Mouse (Mus musculus) midbrain, embryonic 15.5 days (tissue): Measurements from ENCODE around the gene Rbmxl1. TPM values are rescaled to one million over a fixed set of nuclear protein-coding genes. Genes with fewer than 3 reads are reported as not detected.
"Not testable (repeated sequence)": the region's sequence is repeated elsewhere in the genome, so short reads cannot be mapped to it uniquely, and the experiment has no call there.

ENCODE experiments used
- ATAC-seq: fragments of 200-750 bp; cut with Nextera tagmentation; replicated peaks from 2 replicates; pipeline ENCODE4 v1.8.0; 2017; ENCODE audit warnings: moderate TSS enrichment
- H3K27ac ChIP-seq: fragments of 300-500 bp; sonication (generic); 2 replicates; pipeline ENCODE4 v1.5.1; 2015; ENCODE audit warnings: mild to moderate bottlenecking, inconsistent platforms
- H3K27me3 ChIP-seq: fragments of 300-500 bp; sonication (generic); replicated peaks from 2 replicates; pipeline ENCODE4 v1.6.1; 2015; ENCODE audit warnings: inconsistent platforms
- H3K36me3 ChIP-seq: fragments of 300-500 bp; sonication (generic); replicated peaks from 2 replicates; pipeline ENCODE4 v1.6.1; 2015; ENCODE audit warnings: inconsistent platforms
- H3K4me1 ChIP-seq: fragments of 300-500 bp; sonication (generic); 2 replicates; pipeline ENCODE4 v1.6.1; 2015; ENCODE audit warnings: inconsistent platforms
- H3K4me2 ChIP-seq: fragments of 300-500 bp; sonication (generic); 2 replicates; pipeline ENCODE4 v1.6.1; 2015; ENCODE audit warnings: inconsistent platforms, mild to moderate bottlenecking, moderate library complexity
- H3K4me3 ChIP-seq: fragments of 300-500 bp; sonication (generic); 2 replicates; pipeline ENCODE4 v1.5.1; 2015; ENCODE audit warnings: mild to moderate bottlenecking, inconsistent platforms
- H3K9ac ChIP-seq: fragments of 300-500 bp; sonication (generic); 2 replicates; pipeline ENCODE4 v1.6.1; 2015; ENCODE audit warnings: mild to moderate bottlenecking, inconsistent platforms
- H3K9me3 ChIP-seq: fragments of 300-500 bp; sonication (generic); 2 replicates; pipeline ENCODE4 v1.6.1; 2016; ENCODE audit warnings: inconsistent platforms
- WGBS: fragments of 180-500 bp; shearing (Covaris S2); methylation state at CpG from one replicate; pipeline ENCODE4 v1.1.7; 2015; ENCODE audit warnings: mixed read lengths; 5-methylcytosine and 5-hydroxymethylcytosine counted together
- polyA plus RNA-seq: library from polyadenylated mRNA; unstranded; fragments of >200 nt; fragmentation: Nextera tagmentation; extraction: Ambion mirVana; gene quantifications from 2 replicates; pipeline ENCODE4 v1.2.1, GENCODE M21; 2015

Rbmxl1 gene
- polyA plus RNA-seq: 199 and 201 TPM in 2 replicates

DNA sequence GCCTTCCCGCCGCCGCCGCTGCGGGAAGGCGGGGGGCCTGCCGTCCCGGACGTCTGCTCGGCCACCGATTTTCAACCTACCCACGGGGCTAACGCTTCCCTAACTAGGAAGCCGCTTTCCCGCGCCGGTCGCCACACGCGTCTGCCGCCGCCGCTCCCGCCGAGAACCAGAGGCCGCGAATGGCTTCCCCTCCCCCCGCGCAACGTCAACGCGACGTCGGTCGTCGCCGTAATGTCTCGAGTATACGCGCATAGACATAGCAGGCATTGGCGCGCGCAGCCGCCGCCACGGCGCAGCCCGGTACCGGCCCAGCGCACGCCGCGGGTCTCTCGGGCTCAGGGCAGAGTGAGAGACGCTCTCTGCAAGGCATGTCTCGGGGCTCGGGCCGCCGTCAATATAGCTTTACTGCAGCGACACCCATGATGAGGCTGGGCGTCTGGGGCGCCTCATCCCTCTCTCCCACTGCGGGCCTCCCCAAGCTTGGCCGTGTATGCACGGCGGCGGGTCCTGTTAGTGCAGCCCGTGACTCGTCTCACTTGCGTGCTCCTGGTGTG, at the start of gene Rbmxl1:
Rbmxl1 (minus strand) TSS at position 180 of the 554 bp plus-strand sequence.
- H3K4me1 ChIP-seq: peaks cover 20% of the 10 kb centered on the region
- WGBS: under 1% methylated on average over 70 of the region's 70 CpGs
- no peaks in the 10 kb centered on the region for H3K9me3 ChIP-seq
- H3K27ac ChIP-seq: peak within 1 kb of the TSS; percentile 100
- no peaks in the 10 kb centered on the region for H3K27me3 ChIP-seq
- peak within 1 kb of the TSS; percentile 78 for H3K9ac ChIP-seq
- H3K4me3 ChIP-seq: peak within 1 kb of the TSS; percentile 78
- peaks cover 12% of the 10 kb centered on the region for H3K36me3 ChIP-seq
- peak within 1 kb of the TSS; percentile 94 for H3K4me2 ChIP-seq
- peak; percentile 94 for ATAC-seq

DNA sequence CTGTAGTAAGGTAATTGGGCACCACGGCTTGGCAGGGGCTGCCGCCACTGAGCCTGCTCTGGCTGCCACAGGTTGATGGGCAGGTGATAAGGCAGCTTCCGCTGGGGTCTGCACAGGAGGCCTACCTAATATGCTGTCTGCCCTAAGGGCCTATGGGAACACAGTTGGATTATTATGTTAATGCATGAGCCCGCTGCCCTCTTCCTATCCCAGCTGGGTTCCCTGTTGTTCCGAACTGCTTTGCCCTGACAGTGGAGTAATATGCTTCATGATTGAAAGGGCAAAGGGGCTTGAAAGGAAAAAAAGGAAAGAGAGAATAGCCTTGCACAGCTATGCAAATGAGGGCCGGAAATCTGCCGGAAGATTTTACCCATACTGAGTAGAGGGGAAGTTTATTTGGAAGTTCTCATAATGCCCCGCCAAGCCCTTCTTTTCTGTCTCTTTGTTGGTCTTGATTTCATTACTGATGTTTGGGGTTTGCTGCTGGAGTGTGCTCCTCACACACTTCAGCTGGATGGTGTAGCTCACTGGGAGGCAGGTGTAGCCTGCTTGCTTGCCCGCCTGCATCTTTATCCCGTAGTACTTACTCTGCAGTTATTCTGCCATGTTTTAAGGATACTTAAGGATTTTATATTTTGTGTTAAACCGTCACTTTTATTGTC, 48.2 kb upstream of the Rbmxl1 start:
- peak; percentile 78 for ATAC-seq
- WGBS: 14% methylated on average over 11 of the region's 11 CpGs

DNA sequence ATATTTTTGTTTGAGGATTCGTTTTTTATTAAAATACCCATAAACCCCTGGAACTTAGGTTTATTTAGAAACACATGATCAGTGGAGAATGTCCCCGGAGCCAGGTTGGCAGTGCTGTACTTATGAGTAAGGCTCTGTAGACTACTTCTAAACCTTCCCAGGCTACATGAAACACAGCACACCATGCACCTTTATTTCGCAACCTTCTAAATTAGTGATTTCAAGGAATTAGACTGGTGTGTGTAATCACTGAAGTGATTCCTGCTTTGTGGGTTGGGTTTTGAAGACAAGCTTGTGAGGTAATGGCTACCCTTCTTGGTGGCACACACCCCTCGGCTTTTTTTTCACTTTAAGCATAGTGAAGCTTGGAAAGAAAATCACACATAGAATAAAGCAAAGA, 47.1 kb upstream of the Rbmxl1 start:
- H3K4me3 ChIP-seq: no peak overlapping the region
- no peak overlapping the region for H3K27ac ChIP-seq
- peaks cover 23% of the 10 kb centered on the region for H3K4me1 ChIP-seq
- no peaks in the 10 kb centered on the region for H3K9me3 ChIP-seq
- ATAC-seq: no peak
- no peak overlapping the region for H3K4me2 ChIP-seq
- 89% methylated on average over 4 of the region's 4 CpGs for WGBS
- no peak overlapping the region for H3K9ac ChIP-seq
- no peaks in the 10 kb centered on the region for H3K36me3 ChIP-seq
- no peaks in the 10 kb centered on the region for H3K27me3 ChIP-seq

More for the DNA sequence above, 48.2 kb upstream of the Rbmxl1 start:
- Histone ChIP-seq H3K9ac (no peak overlapping the region), H3K27me3 (no peaks in the 10 kb centered on the region), H3K36me3 (no peaks in the 10 kb centered on the region), H3K4me1 (peaks cover 23% of the 10 kb centered on the region), H3K4me2 (peak overlapping the region; percentile 6; the same call in 1 of the 2 replicates), H3K4me3 (no peak overlapping the region), H3K9me3 (no peaks in the 10 kb centered on the region), H3K27ac (peak overlapping the region; percentile 46; the same call in 1 of the 2 replicates)

DNA sequence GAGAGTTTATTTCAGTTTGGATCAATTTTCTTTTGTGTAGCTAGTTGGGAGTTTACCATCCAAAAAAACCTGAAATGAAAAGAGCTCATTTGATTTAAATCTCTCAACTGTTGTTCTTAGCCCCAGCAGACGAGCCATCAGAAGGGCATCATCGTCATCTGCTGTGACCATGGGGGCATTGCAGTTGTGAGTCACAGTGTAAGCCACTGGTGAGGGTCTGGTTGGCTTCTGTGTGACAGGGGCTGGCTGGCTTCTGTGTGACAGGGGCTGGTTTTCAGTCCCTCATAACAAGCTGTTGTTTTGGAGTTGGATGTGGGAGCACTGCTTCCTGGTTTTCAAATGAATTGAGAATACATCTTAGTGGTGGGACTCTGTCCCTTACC, 42.0 kb upstream of the Rbmxl1 start:
- Histone ChIP-seq H3K36me3 (no peaks in the 10 kb centered on the region), H3K27me3 (no peaks in the 10 kb centered on the region), H3K9me3 (no peaks in the 10 kb centered on the region), H3K4me1 (peaks cover 16% of the 10 kb centered on the region), H3K4me3 (no peak overlapping the region), H3K9ac (no peak overlapping the region), H3K4me2 (no peak overlapping the region), H3K27ac (no peak overlapping the region)
- 33% methylated on average over 2 of the region's 2 CpGs for WGBS
- peak; percentile 77 for ATAC-seq

DNA sequence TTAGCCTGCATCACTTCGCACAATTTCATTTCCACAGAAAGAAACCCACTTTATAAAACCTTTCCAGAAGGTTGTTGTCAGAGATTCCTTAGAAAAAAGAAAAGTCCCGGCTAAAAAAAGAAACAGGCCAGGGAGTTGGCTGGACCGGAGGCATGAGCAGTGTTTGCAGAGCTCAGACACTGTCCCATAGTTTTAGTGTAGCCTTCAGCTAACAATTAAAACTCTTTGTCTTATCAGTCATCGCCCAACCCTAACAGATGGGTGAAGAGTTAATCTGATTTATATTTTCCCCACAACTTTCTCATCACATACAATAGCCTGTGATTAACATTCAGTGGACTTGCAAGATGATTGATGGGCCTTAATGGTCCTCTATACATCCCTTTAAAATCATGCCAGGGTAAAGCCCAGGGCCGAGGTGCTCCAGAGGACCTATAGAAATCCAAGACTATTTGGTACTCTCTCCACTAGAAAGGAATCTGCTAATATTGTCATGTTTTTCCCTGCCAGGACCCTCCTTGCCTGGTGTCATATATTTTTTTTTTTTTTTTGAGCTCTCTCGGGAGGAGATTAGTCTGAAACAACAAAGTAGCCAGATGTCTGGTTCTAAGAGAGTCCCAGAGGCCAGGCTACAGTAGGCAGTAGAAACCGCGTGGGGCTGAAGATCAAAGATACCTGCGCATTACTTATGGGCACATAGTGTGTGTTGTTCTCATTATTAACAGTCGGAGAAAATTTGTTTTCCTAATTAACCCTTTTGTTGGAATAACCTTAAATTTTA, 41.5 kb upstream of the Rbmxl1 start:
- peak; percentile 75 for ATAC-seq

DNA sequence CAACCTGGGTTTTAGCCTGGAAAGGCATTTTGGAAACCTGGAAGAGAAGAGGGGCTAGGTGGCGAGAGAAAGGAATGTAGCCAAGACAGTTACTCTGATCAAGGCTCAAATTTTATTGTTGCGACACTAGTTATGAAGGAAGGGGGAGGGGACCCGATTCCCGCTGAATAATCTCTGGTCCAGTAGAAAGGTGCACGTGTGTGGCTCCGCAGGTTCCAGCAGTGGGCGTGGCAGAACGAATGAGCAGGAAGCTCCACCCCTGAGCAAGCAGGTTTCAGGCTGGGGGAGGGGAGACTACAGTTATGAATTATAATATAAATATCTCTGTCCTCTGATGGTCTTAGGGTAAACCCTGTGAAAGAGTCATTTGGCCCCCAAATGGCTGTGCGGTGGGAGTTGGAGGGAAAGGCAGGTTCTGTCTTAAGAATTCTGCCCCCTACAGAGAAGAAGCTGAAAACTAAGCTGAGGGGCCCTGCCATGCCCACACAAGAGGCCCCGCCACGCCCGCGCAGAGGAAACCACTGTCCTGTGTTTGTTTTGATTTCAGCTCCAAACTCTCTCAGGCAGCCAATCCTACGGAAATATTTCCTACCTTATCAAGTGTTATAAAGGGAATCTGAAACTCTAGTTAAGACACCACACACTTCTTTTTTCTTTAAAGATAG, 36.6 kb upstream of the Rbmxl1 start:
- WGBS: 45% methylated on average over 10 of the region's 14 CpGs
- H3K36me3 ChIP-seq, H3K4me1 ChIP-seq, H3K9ac ChIP-seq, H3K4me3 ChIP-seq, H3K27ac ChIP-seq, H3K27me3 ChIP-seq, ATAC-seq, H3K9me3 ChIP-seq, H3K4me2 ChIP-seq: not testable (repeated sequence)

More for the DNA sequence above, 41.5 kb upstream of the Rbmxl1 start:
- H3K4me1 ChIP-seq: peaks cover 16% of the 10 kb centered on the region
- no peaks in the 10 kb centered on the region for H3K27me3 ChIP-seq
- no peak overlapping the region for H3K4me3 ChIP-seq
- no peaks in the 10 kb centered on the region for H3K36me3 ChIP-seq
- H3K4me2 ChIP-seq: no peak overlapping the region
- no peaks in the 10 kb centered on the region for H3K9me3 ChIP-seq
- 23% methylated on average over 10 of the region's 10 CpGs for WGBS
- no peak overlapping the region for H3K9ac ChIP-seq
- no peak overlapping the region for H3K27ac ChIP-seq

DNA sequence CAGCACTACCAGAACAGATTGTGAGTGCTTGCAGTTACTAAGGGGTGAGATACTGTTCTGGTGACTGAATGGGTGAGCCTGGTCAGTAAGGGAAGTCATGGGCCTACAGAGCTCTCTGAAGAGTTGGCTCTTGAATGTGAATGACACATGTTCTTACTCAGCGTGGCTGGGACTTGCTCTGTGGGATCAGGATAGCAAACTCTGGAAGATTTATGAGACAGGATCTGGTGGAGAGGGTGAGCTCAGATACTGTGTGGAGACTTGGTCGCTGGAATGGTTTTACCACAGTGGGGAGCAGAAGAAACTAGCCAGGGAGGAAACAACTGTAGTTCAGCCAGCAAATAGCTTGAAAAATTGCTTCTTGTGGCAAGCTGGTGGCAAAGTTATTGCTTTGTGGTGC, 35.8 kb upstream of the Rbmxl1 start:
- WGBS: 82% methylated on average over 2 of the region's 2 CpGs

DNA sequence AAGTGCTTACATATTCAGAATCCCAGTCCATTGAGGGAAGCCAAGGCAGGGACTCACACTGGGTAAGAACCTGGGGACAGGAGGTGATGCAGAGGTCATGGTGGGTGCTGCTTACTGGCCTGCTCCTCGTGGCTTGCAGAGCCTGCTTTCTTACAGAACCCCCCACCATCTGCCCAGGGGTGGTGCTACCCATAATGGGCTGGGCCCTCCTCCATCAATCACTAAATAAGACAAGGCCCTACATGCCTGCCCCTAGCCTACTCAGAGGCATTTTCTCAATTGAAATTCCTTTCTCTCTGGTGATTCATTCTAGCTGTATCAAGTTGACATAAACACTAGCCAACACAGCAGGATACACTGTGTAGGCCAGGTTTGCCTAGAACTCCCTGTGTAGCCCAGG, 34.9 kb upstream of the Rbmxl1 start:
- Histone ChIP-seq H3K27me3 (no peaks in the 10 kb centered on the region), H3K27ac (no peak overlapping the region), H3K9ac (no peak overlapping the region), H3K4me1 (no peaks in the 10 kb centered on the region), H3K36me3 (no peaks in the 10 kb centered on the region), H3K4me3 (no peak overlapping the region), H3K9me3 (no peaks in the 10 kb centered on the region), H3K4me2 (no peak overlapping the region)
- no peak for ATAC-seq
- WGBS: 56% methylated on average over 1 of the region's 1 CpGs

More for the DNA sequence above, 35.8 kb upstream of the Rbmxl1 start:
- Histone ChIP-seq H3K4me3 (no peak overlapping the region), H3K4me2 (no peak overlapping the region), H3K27me3 (no peaks in the 10 kb centered on the region), H3K4me1 (no peaks in the 10 kb centered on the region), H3K27ac (no peak overlapping the region), H3K9ac (no peak overlapping the region), H3K9me3 (no peaks in the 10 kb centered on the region), H3K36me3 (no peaks in the 10 kb centered on the region)
- no peak for ATAC-seq

DNA sequence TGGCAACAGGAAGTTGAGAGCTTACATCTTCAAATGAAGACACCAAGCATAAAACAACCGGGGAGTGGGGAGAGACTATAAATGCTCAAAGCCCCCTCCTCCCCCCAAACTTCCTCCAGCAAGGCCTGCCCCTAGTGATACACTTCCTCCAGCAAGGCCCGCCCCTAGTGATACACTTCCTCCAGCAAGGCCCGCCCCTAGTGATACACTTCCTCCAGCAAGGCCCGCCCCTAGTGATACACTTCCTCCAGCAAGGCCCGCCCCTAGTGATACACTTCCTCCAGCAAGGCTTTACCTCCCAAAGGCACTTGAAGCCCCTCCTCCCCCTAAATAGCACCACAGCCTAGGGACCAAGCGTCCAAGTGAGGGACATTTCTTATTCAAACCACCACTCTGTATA, 34.0 kb upstream of the Rbmxl1 start:
- H3K9me3 ChIP-seq, H3K4me3 ChIP-seq, H3K36me3 ChIP-seq, H3K27ac ChIP-seq, H3K4me2 ChIP-seq, H3K9ac ChIP-seq, ATAC-seq, H3K27me3 ChIP-seq, H3K4me1 ChIP-seq: not testable (repeated sequence)
- WGBS: 88% methylated on average over 6 of the region's 6 CpGs

DNA sequence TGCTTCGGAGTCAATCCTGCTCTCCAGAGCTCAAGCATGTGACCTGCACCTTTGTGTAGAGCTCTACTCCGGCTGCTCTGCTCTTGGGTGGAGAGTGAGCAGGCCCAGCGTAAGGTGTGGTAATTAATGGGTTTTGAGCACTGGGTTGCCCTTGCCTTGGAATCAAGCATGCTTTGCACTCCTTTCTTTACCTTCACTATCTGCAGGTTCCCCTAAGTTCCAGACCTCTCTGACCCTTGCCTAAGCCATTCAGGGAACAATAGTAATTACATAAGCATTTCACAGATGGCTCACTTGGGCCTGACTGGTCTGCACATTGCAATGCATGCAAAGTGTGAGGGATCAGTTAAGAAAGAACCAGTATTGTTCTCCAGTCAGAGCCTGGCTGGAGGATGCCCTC, 29.1 kb upstream of the Rbmxl1 start:
- no peaks in the 10 kb centered on the region for H3K4me1 ChIP-seq
- 87% methylated on average over 3 of the region's 3 CpGs for WGBS

DNA sequence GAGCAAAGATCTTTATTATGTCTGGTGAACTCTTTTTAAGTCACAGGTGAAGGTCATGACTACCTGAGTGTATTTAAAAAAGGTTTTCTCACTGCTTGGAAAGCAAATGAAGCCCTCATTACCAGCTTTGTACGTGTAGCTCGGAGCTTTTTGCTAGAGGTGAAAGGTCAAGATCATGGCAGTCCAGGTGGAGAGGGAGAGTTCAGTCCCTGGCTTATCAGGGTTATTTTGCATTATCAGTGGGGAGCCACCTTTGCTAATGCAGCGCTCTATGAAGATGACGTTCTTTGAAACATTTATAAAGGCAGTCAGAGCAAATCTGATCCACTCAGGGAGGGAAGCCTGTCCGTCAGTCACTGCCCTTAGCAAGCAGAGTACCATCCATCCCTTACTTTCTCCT, 28.0 kb upstream of the Rbmxl1 start:
- Histone ChIP-seq H3K4me1 (no peaks in the 10 kb centered on the region), H3K27ac (no peak overlapping the region), H3K9me3 (no peaks in the 10 kb centered on the region), H3K9ac (no peak overlapping the region), H3K27me3 (no peaks in the 10 kb centered on the region), H3K4me3 (no peak overlapping the region), H3K36me3 (0 out of 2 replicates have a peak, but pooled peaks cover 5% of the 10 kb centered on the region), H3K4me2 (no peak overlapping the region)
- no peak for ATAC-seq
- 70% methylated on average over 5 of the region's 5 CpGs for WGBS

More for the DNA sequence above, 29.1 kb upstream of the Rbmxl1 start:
- Histone ChIP-seq H3K36me3 (0 out of 2 replicates have a peak, but pooled peaks cover 2% of the 10 kb centered on the region), H3K4me2 (no peak overlapping the region), H3K4me3 (no peak overlapping the region), H3K27me3 (no peaks in the 10 kb centered on the region), H3K27ac (no peak overlapping the region), H3K9ac (no peak overlapping the region), H3K9me3 (no peaks in the 10 kb centered on the region)
- ATAC-seq: no peak

DNA sequence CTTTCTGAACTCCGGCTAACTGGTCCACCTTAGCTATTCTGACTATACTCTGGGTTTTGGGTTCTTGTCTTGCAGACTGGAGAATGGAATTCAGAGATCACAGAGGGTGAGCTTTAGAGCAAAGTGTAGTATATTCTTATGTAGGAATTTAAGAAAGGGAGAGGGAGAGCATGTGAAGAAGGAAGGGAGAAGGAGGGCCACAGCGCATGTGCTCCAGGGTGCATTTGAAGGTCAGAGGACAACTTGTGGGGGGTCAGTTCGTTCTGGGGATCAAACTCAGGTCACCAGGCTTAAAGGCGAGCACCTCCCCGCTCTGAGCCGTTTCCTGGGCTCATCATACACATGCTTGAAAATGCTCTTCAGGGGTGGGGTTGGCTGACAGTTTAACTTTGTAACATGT, 25.3 kb upstream of the Rbmxl1 start:
- 90% methylated on average over 6 of the region's 6 CpGs for WGBS
- 0 out of 2 replicates have a peak, but pooled peaks cover 5% of the 10 kb centered on the region for H3K36me3 ChIP-seq
- no peak overlapping the region for H3K4me3 ChIP-seq
- H3K9me3 ChIP-seq: no peaks in the 10 kb centered on the region
- H3K27me3 ChIP-seq: no peaks in the 10 kb centered on the region
- ATAC-seq: no peak
- H3K27ac ChIP-seq: no peak overlapping the region
- no peak overlapping the region for H3K9ac ChIP-seq
- H3K4me2 ChIP-seq: no peak overlapping the region
- no peaks in the 10 kb centered on the region for H3K4me1 ChIP-seq
